Mouse (Mus musculus): Measurements from ENCODE around the gene Rapgef5.
"Not testable (repeated sequence)": the region's sequence is repeated elsewhere in the genome, so short reads cannot be mapped to it uniquely, and the experiment has no call there.

Rapgef5 gene

GRCm38 (mm10) chr12:117783426-117783825 is 267.1 kb downstream of the Rapgef5 start:
- no peak for DNase-seq

DNA sequence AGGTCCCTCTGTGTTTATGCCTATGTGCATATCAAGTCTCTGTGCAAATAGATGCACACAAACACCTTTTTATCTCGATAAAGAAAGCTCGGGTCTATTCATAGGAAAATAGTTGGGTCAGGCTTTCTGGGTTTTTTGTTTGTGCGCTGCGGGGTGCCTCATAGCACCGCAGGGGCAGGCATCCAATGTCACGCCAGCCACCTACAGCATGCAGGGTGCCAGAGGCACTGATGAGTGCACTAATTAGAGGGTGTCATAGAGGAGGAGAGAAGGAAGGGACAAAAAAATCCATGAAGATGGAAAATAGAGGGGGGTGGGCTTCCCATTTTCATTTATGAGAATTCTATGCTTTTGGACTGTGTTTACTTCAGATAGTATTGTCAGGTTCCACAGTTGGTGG is 270.3 kb downstream of the Rapgef5 start:
- no peak for DNase-seq

DNA sequence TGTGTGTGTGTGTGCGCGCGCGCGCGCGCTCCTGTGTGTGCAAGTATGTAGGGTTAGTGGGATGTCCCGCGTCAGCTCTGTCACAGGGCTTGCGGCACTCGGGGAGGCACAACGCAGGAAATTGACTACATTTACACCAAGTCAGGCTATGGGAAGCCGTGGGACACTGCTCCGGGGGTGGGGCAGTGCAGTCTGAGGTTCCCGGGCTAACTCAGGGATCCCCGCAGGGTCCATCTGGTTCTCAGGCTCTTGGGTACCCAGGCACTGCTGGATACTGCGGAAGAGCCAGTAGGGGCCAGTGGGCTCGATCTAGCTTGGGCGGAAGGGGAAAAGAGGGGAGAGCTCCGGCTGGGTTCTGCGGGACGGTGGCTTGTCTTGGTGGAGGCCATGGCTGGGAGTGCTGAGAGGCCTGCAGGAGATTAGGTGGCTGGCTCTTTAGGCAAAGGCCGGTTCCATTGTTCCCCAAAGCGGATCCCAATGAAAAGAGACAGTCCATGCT is 272.3 kb downstream of the Rapgef5 start:
- DNase-seq = no peak

- DNase-seq = no peak
Measured at GRCm38 (mm10) chr12:117789017-117789416, 272.7 kb downstream of the Rapgef5 start.

DNA sequence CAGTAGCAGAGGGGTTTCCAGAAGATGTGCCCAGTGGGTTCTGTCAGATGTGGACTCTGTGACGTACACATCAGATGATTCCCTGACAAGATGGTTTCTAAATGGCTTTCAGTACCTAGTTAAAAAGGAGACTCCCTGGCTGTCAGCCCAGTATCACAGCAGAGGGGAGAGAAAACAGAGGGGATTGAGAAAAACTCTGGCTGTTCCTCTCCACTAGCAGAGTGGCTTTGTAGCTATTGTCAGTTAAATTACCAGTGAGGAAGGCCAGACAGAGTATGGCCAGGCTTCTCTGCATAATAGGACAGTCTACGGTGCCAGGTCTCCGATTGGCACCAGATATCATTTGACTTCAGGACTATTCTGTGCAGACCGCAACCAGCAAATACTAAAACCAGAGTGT is 279.0 kb downstream of the Rapgef5 start:
- DNase-seq = no peak

DNA sequence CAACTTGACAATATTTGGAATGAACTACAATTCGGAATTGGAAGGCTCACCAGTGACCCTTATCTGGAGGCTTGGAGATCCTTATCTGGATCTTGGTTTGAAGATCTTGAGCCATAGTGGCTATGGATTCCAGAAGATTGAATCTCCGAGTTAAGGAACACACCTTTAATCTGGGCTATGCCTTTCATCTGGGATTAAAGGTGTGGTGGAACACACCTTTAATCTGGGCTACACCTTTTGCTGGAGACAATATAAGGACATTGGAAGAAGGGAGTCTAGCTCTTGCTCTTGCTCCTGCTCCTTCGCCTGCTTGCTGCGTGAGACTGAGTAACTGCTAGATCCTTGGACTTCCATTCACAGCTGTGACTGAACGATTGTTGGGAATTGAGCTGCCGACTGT is 287.7 kb downstream of the Rapgef5 start, which contains the start of gene Cdca7l:
Gene Cdca7l (plus strand): TSS at position 301 of the 400 bp plus-strand sequence.
- DNase-seq = not testable (repeated sequence)

GRCm38 (mm10) chr12:117805576-117805975 is 289.3 kb downstream of the Rapgef5 start:
- DNase-seq = no peak

DNA sequence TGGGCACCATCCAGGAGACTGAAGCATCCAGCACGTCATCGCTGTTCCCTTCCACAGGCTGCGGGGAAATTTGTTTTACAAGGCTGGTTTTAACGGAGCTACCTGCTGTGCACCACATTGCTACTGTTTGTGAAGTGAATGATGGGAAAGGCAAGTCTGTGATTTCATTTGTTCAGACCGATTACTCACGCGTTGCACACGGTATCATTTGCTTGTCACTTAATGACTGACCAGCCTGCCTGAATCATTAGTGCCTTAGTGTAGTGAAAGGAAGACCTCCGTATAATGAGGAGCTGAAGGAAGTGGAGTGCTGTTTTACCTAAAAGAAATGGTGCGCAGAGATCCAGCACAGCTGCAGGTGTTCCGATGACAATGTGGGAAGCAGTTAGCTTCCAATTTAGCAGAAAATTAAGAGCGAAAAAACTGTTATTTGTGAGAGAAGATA is 289.8 kb downstream of the Rapgef5 start:
- DNase-seq = no peak

DNA sequence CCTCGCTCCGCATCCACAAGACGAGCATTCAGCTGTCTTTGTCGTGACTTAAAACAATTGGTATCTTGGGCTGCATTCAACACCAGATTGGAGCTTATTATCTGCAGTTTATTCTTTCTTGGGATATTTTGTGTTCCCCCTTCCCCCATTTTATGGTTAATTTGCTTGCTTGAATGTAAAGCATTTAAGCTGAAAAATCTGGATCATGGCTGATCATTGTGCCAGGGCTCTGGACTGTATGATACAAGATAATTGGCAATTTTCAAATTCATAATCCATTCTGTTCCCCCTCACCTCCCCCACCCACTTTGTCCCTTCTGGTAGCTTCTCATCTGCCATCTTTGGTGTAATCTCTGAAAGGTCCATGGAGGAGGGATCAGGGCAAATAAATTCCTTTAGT is 290.2 kb downstream of the Rapgef5 start:
- DNase-seq = no peak

- no peak for DNase-seq
Measured at GRCm38 (mm10) chr12:117807637-117808036, 291.4 kb downstream of the Rapgef5 start.

- DNase-seq = no peak
Measured at GRCm38 (mm10) chr12:117808355-117809326, 292.4 kb downstream of the Rapgef5 start.

Data from kidney, adult 9 months (tissue).